Mouse (Mus musculus) yolk sac, embryonic 10.5 days (tissue): ENCODE results near the gene Gm20388.
A peak's percentile ranks its signal among the peaks of the same experiment; 100 is the strongest.

Experiments
- DNase-seq: peaks from one replicate; pipeline ENCODE4 v3.0.0-alpha.2; 2017; ENCODE audit warnings: low spot score

The Gm20388 gene

DNA sequence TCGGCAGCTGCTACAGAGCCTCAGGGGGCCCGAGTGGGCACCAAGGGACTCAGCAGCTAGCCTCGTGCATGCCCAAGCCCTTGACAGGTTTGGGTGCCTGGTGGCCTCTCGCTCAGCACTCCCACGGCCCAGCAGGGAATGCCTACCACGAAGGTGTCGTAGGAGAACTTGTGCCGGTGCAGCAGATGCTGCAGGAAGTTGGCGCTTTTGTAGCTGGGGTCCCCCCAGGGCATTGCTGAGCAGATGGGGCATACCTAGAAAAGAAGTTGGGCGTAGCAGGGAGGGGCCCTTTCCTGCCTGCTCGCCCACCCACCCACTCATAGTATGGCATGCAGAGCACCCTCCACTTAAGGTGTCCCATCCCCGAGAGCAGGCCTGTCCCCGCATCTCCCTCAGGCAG, 2557.2 kb downstream of the Gm20388 start:
- no peak for DNase-seq

DNA sequence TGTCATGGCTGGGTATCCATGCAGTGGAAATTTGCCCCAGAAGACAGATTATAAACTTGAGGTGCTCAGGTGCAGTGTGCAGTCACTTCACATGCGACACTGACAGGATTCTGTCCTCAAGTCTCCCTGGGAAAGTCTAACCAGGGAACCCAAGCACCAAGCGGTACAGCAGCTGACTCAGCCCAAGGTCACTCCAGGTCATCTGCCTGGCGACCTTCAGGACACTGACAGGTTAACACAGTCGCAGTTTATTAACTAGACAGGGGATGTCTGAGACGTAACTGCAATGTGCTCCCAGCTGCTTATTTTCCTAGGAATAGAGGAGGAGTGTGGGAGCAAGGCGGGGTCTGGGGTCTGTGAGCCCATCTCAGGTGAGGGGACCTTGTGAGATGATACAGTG, 2558.8 kb downstream of the Gm20388 start:
- DNase-seq: peak; percentile 75

DNA sequence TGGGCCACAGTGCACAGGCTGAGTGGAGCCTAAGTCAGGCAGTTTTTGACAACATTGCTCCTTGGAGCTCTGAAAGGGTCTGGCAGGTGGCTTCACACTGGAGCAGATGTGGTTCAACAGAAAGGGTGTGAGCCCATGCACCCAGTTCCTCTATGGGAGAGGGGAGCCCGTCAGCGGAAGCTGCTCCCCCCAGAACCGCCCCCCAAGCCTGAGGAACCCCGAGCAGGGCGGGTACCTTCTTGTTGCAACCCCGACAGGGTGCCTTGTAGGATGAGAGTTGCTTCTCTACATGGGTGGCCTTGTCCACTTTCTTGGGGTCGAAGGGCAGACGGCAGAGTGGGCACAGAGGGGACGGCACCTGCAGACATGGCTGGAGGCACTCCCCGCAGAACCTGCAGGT, 2559.3 kb downstream of the Gm20388 start:
- no peak for DNase-seq

DNA sequence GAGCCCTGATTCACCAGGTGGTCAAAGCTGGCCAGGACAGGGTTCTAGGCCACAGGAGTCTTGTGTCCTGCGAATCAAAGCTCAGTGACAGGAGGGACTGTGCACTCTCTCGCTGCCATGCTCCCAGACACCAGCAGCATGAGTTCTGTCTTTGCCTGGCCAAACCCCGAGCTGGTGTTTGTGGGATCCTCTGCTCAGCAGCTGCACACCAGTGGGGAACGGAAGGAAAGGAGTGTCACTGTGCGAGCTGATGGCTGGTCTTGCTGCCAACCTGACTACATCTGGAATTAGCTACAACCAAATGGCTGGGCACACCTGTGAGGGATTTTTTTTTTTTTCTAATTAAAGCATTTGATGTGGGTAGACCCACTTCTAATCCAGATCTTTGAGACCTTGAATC, 2560.1 kb downstream of the Gm20388 start:
- DNase-seq: no peak

DNA sequence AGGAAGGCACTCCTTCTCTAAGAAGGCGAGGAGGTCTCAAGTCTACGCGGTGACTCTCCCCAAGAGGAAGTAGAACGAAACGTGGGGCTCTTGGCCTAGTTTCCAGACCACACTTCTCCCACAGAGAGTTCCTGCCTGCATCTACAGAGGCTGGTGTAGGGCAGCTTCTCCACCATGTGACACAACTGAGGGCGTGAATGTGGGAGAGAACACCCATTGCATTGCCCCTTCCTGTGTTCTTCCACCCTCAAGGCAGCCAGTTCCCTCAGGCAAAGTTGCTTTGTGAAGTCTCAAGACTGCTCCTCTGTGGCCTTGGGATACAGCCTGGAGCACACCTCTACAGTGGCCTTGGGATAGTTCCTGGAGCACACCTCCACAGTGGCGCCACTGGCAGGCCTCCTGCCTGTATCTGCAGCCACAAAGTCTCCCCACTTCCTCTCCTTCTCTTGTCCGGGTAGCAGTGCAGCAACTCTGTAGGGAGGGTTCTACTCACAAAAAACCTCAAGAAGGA, 2563.3 kb downstream of the Gm20388 start:
- DNase-seq: no peak

DNA sequence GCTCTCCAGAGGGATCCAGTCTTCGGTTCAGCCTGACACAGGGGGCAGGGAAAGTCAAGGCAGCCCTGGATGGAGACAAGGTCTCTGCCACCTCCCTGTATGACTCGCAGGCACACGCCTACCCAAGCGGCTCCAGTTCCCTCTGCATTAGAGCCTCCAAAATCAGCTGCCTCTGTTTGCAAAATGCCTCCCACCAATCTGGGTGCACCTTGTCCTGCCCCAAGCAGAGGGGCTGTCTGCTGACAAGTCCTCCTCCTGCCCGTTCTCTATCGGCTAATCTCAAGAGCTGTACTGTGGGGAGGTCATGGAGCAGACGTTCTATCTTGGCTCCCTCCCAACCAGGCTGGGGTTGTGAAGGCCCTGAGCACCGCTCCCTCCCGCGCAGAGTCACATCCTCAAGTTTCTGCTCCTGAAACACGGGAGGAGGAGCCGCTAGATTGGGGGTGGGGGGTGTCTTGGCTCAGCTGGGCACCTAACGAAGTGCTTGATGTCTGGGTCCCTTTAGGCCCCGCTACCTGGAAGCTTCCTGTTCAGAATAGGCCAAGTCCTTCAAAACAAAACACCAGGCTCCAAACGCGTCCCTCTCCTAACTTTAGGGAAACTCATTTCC, 2564.4 kb downstream of the Gm20388 start:
- DNase-seq: no peak

DNA sequence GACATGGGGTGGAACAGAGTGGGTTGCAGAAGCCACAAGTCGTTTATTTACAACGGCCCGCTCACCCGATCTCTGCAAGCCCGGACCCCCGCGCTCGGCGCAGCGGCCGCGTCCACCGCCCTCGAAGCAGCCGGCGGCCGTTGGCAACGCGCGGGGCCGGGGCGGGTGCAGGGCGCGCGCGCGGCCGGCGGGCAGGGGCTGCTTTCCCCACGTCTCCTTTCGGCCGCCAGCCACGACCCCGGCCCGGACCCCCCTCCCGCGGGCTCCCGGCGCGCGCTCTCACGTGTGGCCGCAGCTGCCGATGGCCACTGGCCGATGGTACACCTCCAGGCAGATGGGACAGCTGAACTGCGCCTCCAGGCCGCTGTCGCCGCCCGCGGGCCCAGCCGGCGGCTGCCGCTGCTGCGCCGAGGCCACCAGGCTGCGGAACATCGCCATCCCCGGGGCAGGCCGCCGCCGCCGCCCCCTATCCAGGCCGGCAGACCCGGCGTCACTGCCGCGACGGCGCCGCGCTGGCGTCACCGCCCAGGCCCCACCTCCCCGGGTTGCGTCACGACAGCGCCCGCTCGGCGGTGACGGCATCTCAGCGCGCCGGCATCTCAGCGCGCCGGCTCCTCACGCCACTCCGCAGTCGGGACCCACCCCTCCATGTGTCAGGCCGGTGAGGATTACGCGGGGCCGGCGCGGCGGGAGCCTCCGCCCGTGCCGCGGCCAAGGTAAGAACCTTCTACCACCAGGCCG, 2565.1 kb downstream of the Gm20388 start, which contains the start of the genes Rnf166 and Ctu2:
Gene Rnf166 (minus strand): TSS at position 485 of the 741 bp plus-strand sequence.
Gene Ctu2 (plus strand): TSS at position 564 of the 741 bp plus-strand sequence.
- DNase-seq: peak; percentile 89

DNA sequence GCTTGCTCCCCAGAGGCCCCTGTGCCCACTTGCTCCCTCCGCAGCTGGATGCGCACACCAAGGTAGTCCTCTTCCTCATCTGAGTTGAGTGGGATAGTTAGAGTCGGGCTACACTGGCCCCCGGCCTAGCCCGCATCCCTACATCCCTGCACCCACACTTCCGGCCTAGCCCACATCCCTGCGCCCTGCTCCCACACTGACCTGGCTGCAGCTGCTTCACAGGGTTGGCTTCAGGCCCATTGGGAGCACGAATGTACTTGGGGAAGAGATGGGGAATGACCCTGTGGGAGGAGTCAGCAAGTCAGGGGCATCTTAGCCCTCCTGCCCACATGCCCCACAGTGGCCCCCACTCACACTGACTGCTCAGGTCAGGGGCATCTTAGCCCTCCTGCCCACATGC, 2571.8 kb downstream of the Gm20388 start:
- no peak for DNase-seq

DNA sequence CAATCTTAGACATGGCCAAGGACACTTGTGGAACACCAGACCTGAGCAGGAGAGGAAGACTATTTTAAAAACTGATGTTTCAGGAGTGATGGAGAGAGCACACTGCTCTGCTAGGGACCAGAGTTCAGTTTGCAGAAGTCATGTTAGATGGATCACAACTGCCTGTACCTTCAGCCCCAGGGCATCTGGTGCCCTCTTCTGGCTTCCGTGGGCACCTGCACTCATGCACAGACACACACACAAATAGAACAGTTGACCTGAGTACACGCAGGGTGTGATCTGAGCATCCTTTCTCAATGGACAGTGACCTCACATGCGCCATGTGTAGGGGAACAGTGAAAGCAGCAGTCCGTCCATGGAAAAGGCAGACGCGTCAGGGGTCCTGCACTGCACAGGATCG, 2573.2 kb downstream of the Gm20388 start:
- DNase-seq: no peak

DNA sequence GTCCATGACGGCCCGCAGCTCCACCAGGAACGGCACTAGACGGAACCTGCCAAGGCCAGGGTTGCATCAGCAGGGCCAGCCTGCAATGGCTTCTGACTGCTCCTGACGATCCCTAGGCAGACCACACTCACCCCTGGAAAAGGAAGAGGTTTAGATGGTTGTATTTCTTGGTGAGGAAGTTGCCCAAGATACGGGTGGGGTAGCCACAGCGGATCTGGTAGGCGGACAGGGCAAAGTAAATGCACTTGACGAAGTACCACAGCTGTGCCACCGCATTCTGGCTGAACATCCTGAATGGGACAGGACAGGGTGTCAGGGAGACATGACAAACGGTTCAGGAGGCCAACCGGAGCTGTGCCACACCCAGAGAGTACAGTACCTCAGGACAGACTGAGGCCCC, 2574.2 kb downstream of the Gm20388 start:
- no peak for DNase-seq

DNA sequence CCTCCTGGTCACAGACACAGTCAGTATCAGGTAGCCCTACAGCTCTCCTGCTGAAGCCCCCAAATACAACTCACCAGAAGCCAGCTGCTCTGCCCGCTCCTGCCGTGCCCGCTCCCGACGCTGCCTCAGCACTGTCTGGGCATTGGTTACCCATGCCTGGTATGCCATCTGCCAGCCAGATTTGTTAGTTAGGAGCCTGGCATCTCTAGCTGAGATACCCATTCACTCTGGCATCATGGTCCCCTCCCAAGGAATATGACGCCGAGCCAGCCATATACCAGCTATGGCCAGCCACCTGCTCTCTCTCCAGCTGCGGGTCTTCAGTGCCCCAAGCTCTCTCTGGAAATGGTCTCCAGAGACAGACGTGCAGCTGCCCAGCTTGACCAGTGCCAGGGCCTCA, 2577.7 kb downstream of the Gm20388 start:
- DNase-seq: no peak

DNA sequence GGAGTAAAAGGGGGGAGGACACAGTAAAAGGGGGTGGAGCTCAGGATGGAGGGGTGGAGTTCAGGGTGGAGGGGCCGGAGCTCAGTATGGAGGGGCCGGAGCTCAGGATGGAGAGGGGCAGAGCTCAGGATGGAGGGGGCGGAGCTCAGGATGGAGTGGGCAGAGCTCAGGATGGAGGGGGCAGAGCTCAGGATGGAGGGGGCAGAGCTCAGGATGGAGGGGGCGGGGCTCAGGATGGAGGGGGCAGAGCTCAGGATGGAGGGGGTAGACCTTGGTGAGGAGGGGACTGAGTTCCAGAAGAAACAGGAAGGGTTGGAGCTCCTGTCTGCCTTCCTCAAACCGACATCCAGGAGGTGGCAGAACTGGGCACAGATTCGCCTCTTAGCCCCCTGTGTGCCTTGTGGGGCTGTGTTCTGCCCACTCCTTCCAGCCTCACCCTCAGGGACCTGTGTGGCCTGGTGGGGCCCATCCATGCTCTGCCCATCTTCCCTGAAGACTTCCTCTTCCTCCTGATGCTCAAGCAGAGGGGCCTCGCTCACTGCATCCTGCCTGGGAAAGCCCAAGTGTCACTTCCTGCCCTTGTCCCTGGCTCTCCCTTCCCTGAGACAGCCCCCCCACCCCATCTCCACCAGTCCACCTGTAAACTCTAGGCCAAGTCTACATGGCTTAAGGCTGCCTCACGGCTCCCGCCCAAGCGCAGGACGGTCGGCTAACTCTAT, 2586.5 kb downstream of the Gm20388 start:
- no peak for DNase-seq

DNA sequence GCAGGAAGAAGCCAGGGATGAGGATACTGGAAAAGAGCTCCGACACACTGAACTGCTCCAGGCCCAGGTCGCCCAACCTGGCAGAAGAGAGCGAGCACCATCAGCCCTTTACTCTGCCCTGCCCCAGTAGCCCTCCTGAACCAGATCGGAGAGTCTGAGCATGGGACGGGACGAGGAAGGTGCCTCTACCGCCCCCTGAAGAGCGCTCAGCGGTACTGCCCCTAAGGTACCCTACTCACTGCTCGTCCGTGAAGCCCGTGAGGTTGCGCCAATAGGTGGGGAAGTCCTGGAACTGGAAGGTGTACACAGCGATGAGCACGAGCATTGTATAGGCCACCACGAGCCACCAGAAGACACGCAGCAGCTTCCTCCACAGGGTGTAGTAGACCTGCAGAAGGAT, 2587.3 kb downstream of the Gm20388 start:
- no peak for DNase-seq

DNA sequence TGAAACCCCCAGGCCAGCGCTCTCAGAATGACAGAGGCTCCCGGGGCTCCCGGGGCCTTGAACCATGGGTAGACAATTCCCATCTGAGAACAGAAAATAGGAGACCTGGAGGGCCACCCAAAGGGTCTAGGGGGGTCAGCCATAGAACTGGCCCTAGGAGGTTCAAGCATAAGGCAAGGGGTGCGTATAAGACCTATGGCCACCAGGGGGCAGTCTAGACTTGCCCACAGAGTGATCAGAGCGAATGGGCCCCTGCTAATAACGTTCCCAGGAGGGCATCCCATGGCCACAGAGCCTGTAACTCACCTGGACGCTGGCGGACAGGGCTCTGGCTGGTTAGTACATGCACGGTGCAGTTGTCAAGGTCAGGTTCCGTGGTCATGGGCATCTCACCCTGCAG, 2590.2 kb downstream of the Gm20388 start:
- DNase-seq: peak; percentile 59

DNA sequence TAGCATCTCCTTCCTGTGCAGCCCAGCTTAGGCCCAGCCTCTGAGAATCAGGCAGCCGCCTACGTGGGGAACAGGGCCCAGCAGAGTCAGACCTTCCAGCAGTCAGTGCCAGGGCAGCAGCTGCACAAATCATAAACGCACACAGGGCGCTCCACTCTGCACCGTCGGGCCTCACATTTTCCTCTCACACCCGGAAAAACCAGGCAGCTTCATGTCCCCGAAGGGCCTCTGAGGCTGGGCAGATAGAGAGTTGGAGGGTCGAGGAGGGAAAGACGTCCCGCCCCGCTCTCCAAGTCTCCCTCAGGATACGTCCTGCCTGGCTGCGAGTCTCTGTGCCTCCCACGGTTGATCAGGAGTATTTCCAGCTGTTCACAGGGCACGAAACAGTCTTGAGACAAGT, 2600.9 kb downstream of the Gm20388 start:
- no peak for DNase-seq

DNA sequence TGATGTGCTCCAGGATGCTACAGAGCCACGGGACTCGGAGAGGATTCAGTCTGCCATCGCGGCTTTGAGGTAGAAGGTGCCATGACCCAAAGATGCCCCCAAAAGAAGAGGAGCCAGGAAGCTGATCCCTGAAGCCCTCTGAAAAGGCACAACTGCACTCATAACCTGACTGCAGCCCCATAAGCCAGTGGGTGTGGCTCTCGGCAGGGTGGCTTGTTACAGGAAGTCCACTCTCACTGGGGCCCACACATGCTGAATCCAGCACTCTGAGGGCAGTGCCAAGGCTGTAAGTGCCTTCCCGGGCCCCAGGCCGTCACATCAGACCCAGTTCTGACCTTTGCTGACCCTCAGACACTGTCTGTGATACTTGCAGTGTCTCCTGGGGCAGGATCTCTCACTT, 2601.8 kb downstream of the Gm20388 start:
- DNase-seq: no peak

DNA sequence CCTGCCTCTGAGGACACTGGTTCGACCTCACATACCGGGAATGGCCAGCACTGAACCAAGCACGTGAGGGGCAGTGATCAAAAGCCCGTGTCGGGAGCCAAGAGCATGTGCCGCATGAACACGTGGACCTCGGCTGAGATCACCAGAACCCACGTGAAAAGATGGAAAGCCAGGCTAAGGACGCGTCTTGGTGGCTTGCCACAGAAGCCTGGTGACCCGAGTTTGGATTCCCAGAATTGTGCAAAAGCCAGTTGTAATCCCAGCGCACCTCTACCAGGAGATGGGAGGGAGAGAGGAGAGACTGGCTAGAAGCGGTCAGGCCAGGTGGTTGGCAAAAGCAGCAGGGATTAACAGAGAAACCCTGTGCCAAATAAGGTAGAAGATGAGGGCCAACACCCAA, 2605.1 kb downstream of the Gm20388 start:
- DNase-seq: no peak

DNA sequence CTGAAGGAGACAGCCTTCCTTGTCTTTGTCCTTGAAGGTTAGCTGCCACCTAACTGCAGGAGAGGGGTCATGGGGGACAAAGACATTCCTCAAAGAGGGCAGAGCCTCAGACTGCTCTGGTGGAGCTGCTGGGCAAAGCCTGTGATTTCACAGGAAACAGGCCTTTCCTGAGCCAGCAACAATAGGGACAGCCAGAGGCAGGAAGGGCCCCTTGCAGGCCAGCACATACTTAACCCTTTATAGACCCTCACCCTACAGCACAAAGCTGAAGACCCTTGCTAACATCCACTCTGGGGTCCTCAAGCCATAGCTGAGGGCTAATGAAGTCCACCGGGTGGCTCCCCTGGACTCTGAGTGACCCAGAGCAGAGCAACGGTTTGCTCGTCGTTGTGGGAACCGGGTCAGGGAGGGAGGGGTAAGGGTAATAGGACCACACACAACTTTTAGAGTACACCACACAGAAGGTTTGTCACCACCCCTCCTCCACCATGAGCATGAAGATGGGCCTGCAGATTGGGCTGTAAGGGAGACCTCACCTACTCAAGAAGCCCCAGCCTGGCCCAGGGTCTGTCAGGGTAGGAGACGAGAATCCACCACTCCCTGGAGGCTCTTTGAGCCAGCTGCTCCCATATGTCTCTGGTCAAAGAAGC, 2607.0 kb downstream of the Gm20388 start:
- peak; percentile 49 for DNase-seq

DNA sequence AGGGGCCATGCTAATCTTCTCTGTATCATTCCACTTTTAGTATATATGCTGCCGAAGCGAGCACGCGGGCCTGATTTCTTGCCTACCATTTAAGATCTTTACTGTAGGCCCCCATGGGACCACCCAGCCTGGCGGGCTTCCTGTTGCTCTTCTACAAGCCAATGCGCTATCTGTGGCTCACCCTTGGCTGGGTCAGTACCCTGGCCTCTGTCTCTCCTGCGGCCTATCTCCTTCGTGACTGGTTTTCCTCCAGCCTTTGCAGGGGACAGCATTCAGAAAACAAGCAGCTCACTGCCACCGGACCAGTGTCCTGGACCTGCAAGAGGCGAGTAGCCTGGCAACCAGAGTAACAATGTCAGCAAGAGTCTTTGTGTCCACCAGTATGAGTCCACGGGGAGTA, 2610.0 kb downstream of the Gm20388 start:
- DNase-seq: no peak

DNA sequence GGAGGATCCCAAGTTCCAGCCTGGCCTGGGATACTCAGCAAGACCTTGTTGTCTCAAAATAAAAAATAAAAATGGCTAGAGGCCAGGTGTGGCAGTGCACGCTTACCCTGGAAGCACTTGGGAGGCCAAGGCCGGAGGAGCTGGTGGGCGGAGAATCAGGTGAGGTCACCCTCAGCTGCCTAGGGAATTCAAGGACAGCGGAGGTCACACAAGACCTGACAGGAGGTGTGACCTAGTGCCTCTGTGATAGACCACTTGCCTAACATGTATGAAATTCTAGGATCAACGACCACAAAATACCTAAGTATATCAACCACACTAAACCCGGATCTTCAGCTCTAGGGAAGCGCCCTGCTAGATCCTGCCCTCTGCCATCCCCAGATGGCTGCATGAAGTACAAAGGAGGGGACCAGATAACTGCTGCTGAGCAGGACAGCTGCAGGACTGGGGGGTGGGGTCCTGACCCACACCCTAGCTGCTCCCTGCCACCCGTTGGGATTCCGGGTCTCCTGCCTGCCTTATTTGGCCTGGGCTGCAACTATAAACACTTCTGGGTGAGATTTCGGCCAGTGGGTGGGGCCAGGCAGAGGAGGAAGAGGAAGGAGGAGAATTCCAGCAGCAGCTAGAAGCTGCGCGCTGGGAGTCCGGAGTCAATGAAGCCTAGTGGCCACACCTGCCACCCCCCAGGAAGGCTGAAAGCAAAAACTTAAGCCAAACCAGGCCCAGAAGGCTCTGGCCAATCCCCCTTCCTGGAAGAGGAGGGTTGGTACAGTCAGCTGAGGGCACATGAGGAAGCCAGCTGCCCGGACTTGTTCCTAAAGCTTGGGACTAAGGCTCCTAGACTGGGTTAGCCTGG, 2612.4 kb downstream of the Gm20388 start:
- peak; percentile 63 for DNase-seq

DNA sequence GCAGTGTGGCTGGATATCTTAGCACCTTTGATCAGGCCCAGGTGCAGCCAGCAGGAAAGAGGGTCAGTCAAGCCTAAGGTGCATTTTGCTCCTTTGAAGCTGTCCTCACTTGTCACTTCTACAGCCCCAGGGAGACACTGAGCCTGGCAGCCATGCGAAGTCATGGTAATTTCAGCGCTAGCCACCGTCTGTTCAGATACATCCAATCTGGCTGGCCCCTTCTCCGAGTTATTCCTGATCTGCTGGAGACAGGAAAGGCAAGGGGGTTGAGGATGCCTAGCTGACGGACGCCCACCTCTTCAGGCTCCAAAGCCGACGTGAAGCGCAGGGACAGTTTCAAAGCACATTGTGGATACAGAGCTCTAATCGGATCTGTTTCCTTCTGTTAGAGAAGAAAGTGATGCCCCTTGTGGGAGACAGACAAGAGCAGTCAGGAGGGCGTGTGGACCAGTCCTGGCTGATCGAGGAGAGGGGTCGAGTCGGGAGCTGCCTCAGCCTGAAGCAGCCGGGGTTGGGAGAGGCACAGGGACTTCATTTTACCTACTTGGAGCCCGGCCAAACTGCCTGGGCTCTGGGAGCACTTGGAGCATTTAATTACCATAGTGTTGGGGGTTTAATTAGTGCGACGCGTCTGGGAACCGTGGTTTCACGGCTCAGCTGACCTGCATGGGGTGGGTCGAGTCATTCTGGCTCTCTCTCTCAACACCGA, 2613.2 kb downstream of the Gm20388 start:
- no peak for DNase-seq
